Mouse (Mus musculus): ENCODE measurements at regions not wholly inside any gene's neighbourhood (a gene's known extent, or its start where the extent isn't known, plus 50 kb on each side); places are given as distances from the start of the nearest gene placed in this dataset.

GRCm38 (mm10) chr5:4499036-4499435 is 258.8 kb downstream of the Fzd1 start:
- peak; percentile 81 for DNase-seq (ENCODE audit: inconsistent ontology term)

- DNase-seq (ENCODE audit: inconsistent ontology term) = peak; percentile 32
Measured at GRCm38 (mm10) chr5:4498425-4498824, 259.4 kb downstream of the Fzd1 start.

GRCm38 (mm10) chr5:4496907-4497200 is 261.0 kb downstream of the Fzd1 start:
- peak; percentile 70 for DNase-seq (ENCODE audit: inconsistent ontology term)

GRCm38 (mm10) chr5:4496132-4496906 is 261.5 kb downstream of the Fzd1 start:
- peak; percentile 95 for DNase-seq (ENCODE audit: inconsistent ontology term)

- peak; percentile 8 for DNase-seq (ENCODE audit: inconsistent ontology term)
Measured at GRCm38 (mm10) chr5:4495482-4495881, 262.4 kb downstream of the Fzd1 start.

GRCm38 (mm10) chr5:4486391-4487132 is 271.3 kb downstream of the Fzd1 start:
- DNase-seq (ENCODE audit: inconsistent ontology term) = no peak

- DNase-seq (ENCODE audit: inconsistent ontology term) = peak; percentile 74
Measured at GRCm38 (mm10) chr5:4485542-4486390, 272.1 kb downstream of the Fzd1 start.

- DNase-seq (ENCODE audit: inconsistent ontology term) = no peak
Measured at GRCm38 (mm10) chr5:4484780-4485179, 273.1 kb downstream of the Fzd1 start.

- peak; percentile 25 for DNase-seq (ENCODE audit: inconsistent ontology term)
Measured at GRCm38 (mm10) chr5:4484151-4484550, 273.7 kb downstream of the Fzd1 start.

GRCm38 (mm10) chr5:4474255-4474654 is 282.1 kb downstream of the Mterf1b start:
- DNase-seq (ENCODE audit: inconsistent ontology term) = no peak
